Mouse (Mus musculus) midbrain, postnatal 0 days (tissue): ENCODE results near the gene Mark2. TPM values are rescaled to one million over a fixed set of nuclear protein-coding genes. Genes with fewer than 3 reads are reported as not detected.
A peak's percentile ranks its signal among the peaks of the same experiment; 100 is the strongest.

Experiments
- ATAC-seq: fragments of 200-750 bp; cut with Nextera tagmentation; 2 replicates; pipeline ENCODE4 v1.8.0; 2017; ENCODE audit warnings: moderate number of reproducible peaks, mild to moderate bottlenecking, moderate TSS enrichment, moderate library complexity; ENCODE audit not compliant: low FRiP score
- DNase-seq: peaks from one replicate; pipeline ENCODE4 v3.0.0-alpha.2; 2015; ENCODE audit warnings: low spot score
- H3K27ac ChIP-seq: fragments of 300-500 bp; sonication (generic); 2 replicates; pipeline ENCODE4 v1.5.1; 2014; ENCODE audit warnings: low read depth, mild to moderate bottlenecking, low read length, mixed read lengths
- H3K27me3 ChIP-seq: fragments of 300-500 bp; sonication (generic); 2 replicates; pipeline ENCODE4 v1.6.1; 2014; ENCODE audit warnings: low read length, control low read depth, mixed read lengths; ENCODE audit not compliant: insufficient read depth
- H3K36me3 ChIP-seq: fragments of 300-500 bp; sonication (generic); 2 replicates; pipeline ENCODE4 v1.6.1; 2014; ENCODE audit warnings: low read length, control low read depth, mixed read lengths; ENCODE audit not compliant: insufficient read depth
- H3K4me1 ChIP-seq: fragments of 300-500 bp; sonication (generic); 2 replicates; pipeline ENCODE4 v1.6.1; 2014; ENCODE audit warnings: mild to moderate bottlenecking, control low read depth, antibody characterized with exemption, low read length, mixed read lengths; ENCODE audit not compliant: insufficient read depth
- H3K4me2 ChIP-seq: fragments of 300-500 bp; sonication (generic); 2 replicates; pipeline ENCODE4 v1.6.1; 2014; ENCODE audit warnings: low read depth, mild to moderate bottlenecking, low read length, mixed read lengths; ENCODE audit not compliant: poor library complexity, severe bottlenecking
- H3K4me3 ChIP-seq: fragments of 300-500 bp; sonication (generic); 2 replicates; pipeline ENCODE4 v1.5.1; 2014; ENCODE audit warnings: low read depth, mild to moderate bottlenecking, low read length, moderate library complexity
- H3K9ac ChIP-seq: fragments of 300-500 bp; sonication (generic); replicated peaks from 2 replicates; pipeline ENCODE4 v1.6.1; 2014; ENCODE audit warnings: mild to moderate bottlenecking, low read length, moderate library complexity, mixed read lengths; ENCODE audit not compliant: poor library complexity, severe bottlenecking
- H3K9me3 ChIP-seq: fragments of 300-500 bp; sonication (generic); 2 replicates; pipeline ENCODE4 v1.6.1; 2016; ENCODE audit warnings: low read length, control low read depth
- CTCF ChIP-seq: IDR thresholded peaks from 2 replicates; pipeline ENCODE4 v1.5.1; 2016; ENCODE audit warnings: antibody characterized with exemption, mild to moderate bottlenecking
- WGBS: fragments of 180-500 bp; shearing (Covaris S2); extraction: QIAGEN DNeasy Blood & Tissue Kit; methylation state at CpG from one replicate; pipeline ENCODE4 v1.1.7; 2014; 5-methylcytosine and 5-hydroxymethylcytosine counted together
- polyA plus RNA-seq: library from polyadenylated mRNA; unstranded; fragments of >200 nt; fragmentation: Nextera tagmentation; extraction: Ambion mirVana; gene quantifications from 2 replicates; pipeline ENCODE4 v1.2.1, GENCODE M21; 2015
- total RNA-seq: library from RNA; depleted of rRNA; stranded (reverse); fragments of >200 nt; gene quantifications from 2 replicates; pipeline ENCODE4 v1.2.3, GENCODE M21; 2014

Mark2 gene
- total and polyA plus RNA-seq, 2 experiments from 2014 or later: 38.0 to 49.1 TPM

DNA sequence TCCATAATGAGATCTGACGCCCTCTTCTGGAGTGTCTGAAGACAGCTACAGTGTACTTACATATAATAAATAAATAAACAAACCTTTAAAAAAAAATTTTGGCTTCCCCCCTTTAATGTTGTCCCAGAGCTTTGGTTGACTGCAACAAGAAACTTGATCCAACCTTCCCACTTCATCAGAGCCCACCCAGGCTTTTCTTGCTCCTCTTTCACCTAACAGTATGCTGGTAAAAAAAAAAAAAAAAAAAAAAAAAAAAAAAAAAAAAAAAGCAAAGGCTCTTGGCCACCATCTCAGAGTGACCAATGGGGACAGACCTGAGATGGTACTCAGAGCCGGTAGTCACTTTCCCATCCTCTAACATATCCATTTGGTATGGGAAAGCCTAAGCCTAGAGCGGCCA, 53.4 kb downstream of the Mark2 start:
- H3K27ac ChIP-seq: no peak overlapping the region
- no peaks in the 10 kb centered on the region for H3K27me3 ChIP-seq
- no peak overlapping the region for H3K9ac ChIP-seq
- no peak overlapping the region for H3K4me2 ChIP-seq
- no peaks in the 10 kb centered on the region for H3K9me3 ChIP-seq
- no peak for DNase-seq
- ATAC-seq: no peak
- peaks cover 38% of the 10 kb centered on the region for H3K36me3 ChIP-seq
- 85% methylated on average over 3 of the region's 3 CpGs for WGBS
- H3K4me1 ChIP-seq: no peaks in the 10 kb centered on the region
- no peak for TF ChIP-seq CTCF
- H3K4me3 ChIP-seq: no peak overlapping the region

- 92% methylated on average over 12 of the region's 12 CpGs for WGBS
- ATAC-seq: no peak
Observed at GRCm38 (mm10) chr19:7286563-7287315, 54.9 kb downstream of the Mark2 start.

DNA sequence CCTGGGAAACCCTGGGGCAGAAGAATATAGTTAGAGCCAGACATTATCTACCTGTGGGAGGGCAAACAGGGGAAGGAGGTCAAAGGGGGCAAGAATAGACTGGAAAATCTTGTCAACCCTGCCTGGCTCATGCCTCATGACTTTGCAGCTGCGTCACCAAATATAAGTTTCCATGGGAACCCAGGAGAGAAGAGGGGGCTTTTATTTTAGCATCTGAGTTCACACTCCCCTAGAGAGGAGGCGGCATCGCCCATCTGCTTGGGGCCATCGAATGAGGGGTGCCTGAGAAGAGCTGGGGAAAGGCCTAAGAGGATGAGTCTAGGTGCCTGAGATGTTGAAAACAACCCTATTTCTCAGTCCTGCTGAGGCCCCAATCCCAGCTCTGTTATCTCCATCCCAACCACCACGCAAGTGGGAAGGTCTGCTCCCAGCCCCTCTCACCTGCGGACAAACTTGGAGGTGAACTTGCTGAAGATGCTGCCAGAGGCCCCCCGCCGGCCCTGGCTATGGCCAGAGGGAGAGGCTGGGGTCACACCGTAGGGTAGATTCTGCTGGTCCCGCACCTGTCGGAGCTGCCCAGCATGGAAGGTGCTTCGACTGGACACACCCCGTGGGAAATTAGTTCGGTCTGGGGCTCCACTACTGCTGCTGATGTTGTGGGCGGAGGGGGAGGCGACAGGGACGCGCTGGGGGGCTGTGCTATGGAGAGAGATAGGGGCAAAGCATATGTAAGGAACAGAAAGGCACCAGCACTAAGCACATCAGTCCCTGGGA, 60.9 kb downstream of the Mark2 start:
- no peaks in the 10 kb centered on the region for H3K4me1 ChIP-seq
- 87% methylated on average over 18 of the region's 18 CpGs for WGBS
- H3K27me3 ChIP-seq: no peaks in the 10 kb centered on the region
- H3K27ac ChIP-seq: no peak overlapping the region
- no peak overlapping the region for H3K4me2 ChIP-seq
- H3K9me3 ChIP-seq: no peaks in the 10 kb centered on the region
- no peak overlapping the region for H3K4me3 ChIP-seq
- no peak for ATAC-seq
- no peak overlapping the region for H3K9ac ChIP-seq
- no peak for DNase-seq
- H3K36me3 ChIP-seq: peaks cover 63% of the 10 kb centered on the region
- no peak for TF ChIP-seq CTCF

More at GRCm38 (mm10) chr19:7286563-7287315, 54.9 kb downstream of the Mark2 start:
- Histone ChIP-seq H3K9ac (no peak overlapping the region), H3K36me3 (peaks cover 53% of the 10 kb centered on the region), H3K4me3 (no peak overlapping the region), H3K4me2 (no peak overlapping the region), H3K27me3 (no peaks in the 10 kb centered on the region), H3K9me3 (no peaks in the 10 kb centered on the region), H3K27ac (no peak overlapping the region), H3K4me1 (no peaks in the 10 kb centered on the region)
- TF ChIP-seq CTCF: no peak
- no peak for DNase-seq

GRCm38 (mm10) chr19:7279114-7279513, 62.5 kb downstream of the Mark2 start:
- DNase-seq (peak; percentile 81), ATAC-seq (no peak)
- 0 out of 2 replicates have a peak overlapping the region, but pooled peaks have one; percentile 43 for H3K27ac ChIP-seq
- peaks cover 54% of the 10 kb centered on the region for H3K36me3 ChIP-seq
- no peak overlapping the region for H3K9ac ChIP-seq
- TF ChIP-seq CTCF: peak; percentile 76
- H3K4me2 ChIP-seq: no peak overlapping the region
- no peaks in the 10 kb centered on the region for H3K9me3 ChIP-seq
- 27% methylated on average over 6 of the region's 6 CpGs for WGBS
- no peaks in the 10 kb centered on the region for H3K4me1 ChIP-seq
- no peaks in the 10 kb centered on the region for H3K27me3 ChIP-seq
- no peak overlapping the region for H3K4me3 ChIP-seq

DNA sequence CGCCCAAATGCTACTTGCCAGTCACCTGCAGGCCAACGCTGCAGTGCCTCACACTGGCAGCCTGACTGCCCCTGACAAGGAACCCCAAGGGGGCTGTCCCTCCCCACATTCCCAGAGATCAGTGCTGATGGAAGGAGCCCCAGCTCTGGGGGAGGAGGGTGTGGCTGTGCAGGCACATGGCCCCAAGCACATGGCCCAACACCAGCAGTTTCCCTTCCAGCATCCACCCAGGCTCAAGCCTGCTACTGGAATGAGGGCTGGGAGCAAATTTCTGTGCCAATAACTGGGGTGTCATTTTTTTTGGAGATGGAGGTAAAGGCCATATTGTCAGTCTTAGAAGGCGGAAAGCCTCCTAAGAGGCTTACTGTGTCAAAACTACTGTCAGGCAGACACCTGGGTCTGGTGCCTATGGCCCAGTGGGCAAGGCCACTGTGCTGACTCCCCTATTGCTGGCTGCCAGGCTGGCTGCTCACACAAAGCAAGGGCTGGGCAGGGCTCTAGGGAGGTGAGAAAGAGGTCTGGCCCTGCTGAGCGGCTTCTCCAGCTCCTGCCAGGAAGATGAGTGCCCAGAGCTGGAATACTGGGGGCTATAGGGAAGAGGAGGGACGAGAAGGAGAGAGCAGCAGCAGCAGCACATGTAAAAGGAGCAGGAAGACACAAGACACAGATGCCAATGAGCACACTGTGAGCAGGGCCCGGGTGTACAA, 63.3 kb downstream of the Mark2 start:
- 75% methylated on average over 6 of the region's 6 CpGs for WGBS
- H3K9ac ChIP-seq: no peak overlapping the region
- no peaks in the 10 kb centered on the region for H3K4me1 ChIP-seq
- DNase-seq (no peak), ATAC-seq (no peak)
- H3K27me3 ChIP-seq: no peaks in the 10 kb centered on the region
- H3K9me3 ChIP-seq: no peaks in the 10 kb centered on the region
- H3K4me2 ChIP-seq: no peak overlapping the region
- TF ChIP-seq CTCF: no peak
- no peak overlapping the region for H3K4me3 ChIP-seq
- peak overlapping the region; percentile 43; the same call in 1 of the 2 replicates for H3K27ac ChIP-seq
- peaks cover 52% of the 10 kb centered on the region for H3K36me3 ChIP-seq
